Mouse (Mus musculus) liver, postnatal 0 days (tissue): ENCODE measurements around the gene Fam20b.

Experiments
- CTCF ChIP-seq: sonication (generic); IDR thresholded peaks from 2 replicates; pipeline ENCODE4 v1.5.1; 2016; ENCODE audit warnings: antibody characterized with exemption, low read depth
- EP300 ChIP-seq: IDR thresholded peaks from 2 replicates; pipeline ENCODE4 v1.6.1; 2016; ENCODE audit warnings: antibody characterized with exemption, low read depth, mild to moderate bottlenecking

DNA sequence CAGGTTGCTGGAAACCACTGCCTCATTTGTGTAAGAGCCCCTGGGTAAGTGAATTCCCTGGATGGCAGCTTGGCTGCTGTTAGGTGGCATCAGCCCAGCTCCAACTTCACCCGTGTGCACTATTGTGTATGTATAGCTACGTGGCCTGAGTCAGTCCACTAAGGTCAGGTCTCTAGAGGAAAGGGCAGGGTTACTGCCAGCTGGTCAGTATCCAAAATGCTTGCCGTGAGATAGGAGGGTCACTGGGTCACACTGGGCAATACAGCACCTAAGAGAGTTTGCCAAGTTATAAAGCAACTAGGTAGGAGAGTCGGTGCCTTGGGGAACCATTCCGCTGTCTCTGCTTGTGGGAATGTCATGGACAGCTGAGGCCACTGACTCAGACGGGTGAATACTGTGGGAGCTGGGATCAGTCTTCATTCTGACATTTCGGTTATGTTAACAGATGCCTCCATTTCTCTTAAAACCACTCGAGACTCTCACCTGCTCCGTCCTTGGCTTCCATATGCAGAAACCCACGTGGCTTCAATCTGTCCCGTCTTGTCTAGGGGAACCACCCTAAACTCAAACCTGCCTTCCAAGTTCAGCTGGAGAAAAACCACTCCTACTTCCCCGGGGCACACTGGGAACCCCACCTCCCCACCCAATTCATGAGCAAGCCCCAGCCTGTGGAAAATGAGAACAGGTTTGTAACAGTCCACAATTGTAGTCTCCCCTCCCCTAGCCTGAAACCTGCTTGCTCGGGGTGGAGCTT, 58.8 kb downstream of the Fam20b start:
- TF ChIP-seq CTCF = no peak
- TF ChIP-seq EP300 = peak; percentile 91
